Mouse (Mus musculus) 3134 (cell line): ENCODE data around the gene Irgm2.
"Not testable (repeated sequence)": the region's sequence is repeated elsewhere in the genome, so short reads cannot be mapped to it uniquely, and the experiment has no call there.

Source experiments
- DNase-seq: peaks from one replicate; pipeline ENCODE4 v3.0.0-alpha.2; 2011; ENCODE audit warnings: low spot score; ENCODE audit not compliant: insufficient read length; ENCODE audit errors: extremely low read depth

Irgm2 gene

DNA sequence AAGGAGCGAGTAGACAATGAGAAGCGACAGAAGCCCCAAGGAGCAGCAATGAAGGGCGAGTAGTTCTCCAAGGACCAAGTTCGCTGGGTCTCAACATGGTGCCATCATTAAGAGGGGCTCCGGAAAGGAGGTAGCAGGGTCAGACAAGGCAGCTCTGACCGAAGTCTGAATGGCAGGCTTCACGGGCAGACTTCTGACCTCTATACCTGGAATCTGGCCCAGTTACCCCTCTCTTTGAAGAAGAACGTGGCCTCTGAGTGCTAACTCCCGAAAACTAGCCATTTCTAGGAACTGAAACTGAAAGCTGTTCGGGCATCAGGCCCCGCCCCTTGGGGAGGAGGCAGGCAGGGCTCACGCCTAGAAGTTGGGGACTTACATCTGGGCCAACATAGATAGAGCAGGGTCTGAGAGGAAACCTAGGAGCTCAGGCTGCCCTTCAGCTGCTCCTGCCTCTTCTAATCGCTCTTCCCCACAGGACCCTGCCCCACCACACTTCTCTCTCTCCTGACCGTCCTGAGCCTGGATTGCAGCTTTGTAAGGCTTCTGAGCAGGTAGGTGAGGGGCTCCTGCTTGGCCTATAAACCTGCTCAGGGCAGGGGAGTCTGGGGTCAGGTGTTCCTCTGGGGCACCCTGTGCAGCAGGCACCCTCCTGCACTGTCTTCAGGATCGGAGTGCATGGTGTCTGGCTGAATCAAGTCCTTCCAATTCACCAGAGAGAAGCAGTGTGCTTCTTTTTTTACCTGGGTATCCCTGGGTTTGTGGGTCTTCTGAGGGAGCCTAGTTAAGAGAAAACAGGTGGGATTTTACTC, at the start of gene Irgm2, which contains the start of gene Igtp:
Gene Irgm2, plus strand, starts transcription at position 390 of the 809 bp plus-strand sequence.
Gene Igtp, plus strand, starts transcription at position 328 of the 809 bp plus-strand sequence.
- DNase-seq = peak; percentile 62

GRCm38 (mm10) chr11:58155458-58155857, 44.0 kb upstream of the Irgm2 start:
- DNase-seq = no peak

- no peak for DNase-seq
Measured at GRCm38 (mm10) chr11:58156871-58157270, 42.5 kb upstream of the Irgm2 start.

DNA sequence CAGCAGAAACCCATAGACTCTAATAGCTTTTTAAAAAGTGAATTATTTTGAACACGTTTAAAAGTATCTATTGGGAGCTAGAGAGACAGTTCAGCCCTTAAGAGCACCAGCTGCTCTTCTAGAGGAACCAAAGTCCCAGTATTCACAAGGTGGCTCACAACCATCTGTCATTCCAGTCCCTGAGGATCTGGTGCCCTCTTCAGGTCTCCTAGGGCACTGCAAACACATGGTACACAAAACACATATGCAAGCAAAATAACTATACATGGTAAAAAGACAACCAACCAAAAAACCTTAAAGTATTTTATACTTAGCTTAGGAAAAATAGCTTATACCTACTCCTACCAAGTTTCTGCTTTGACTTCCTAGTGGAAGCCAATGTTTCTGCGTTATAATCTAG, 34.3 kb upstream of the Irgm2 start:
- no peak for DNase-seq

GRCm38 (mm10) chr11:58167822-58168166, 31.6 kb upstream of the Irgm2 start:
- DNase-seq = no peak

DNA sequence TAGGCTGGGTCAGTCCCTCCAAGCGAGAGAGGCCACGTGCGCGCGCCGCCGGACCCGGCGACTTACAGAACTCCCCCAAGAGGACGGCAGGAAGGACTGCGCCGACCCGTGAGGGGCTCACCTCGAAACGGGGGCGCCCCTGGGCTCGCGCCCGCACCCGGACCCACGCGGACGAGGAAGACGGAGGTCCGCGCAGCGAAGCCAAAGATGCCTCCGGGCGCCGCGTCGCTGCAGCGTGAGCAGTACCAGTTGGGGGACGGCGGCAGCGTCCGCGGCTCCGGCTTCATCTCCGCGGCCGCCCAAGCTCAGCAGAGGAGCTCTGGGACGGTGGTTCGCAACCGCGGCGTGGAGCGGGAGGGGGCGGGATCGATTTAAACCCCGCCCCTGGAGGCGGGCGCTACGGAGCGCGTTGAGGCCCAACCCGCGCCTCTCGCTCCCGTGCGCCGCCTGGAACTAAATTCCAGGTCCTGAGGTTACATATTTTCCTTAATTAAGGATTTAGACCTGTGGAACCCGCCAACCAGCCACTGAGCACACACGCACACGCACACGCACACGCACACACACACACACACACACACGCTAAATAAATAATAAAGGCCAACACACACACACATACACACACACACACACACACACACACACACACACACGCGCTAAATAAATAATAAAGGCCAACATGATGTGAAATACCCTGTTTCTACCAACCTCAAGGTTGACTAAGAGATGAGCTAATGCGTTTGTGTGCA, 31.1 kb upstream of the Irgm2 start, which contains the start of gene Gemin5:
Gene Gemin5, minus strand, starts transcription at position 373 of the 749 bp plus-strand sequence.
- DNase-seq = peak; percentile 93

- DNase-seq = no peak
Measured at GRCm38 (mm10) chr11:58169666-58170065, 29.8 kb upstream of the Irgm2 start.

- DNase-seq = peak; percentile 94
Measured at GRCm38 (mm10) chr11:58171459-58172091, 27.8 kb upstream of the Irgm2 start, which contains the start of gene Mrpl22. TSS of gene Mrpl22 (plus strand) at chr11:58171661.

DNA sequence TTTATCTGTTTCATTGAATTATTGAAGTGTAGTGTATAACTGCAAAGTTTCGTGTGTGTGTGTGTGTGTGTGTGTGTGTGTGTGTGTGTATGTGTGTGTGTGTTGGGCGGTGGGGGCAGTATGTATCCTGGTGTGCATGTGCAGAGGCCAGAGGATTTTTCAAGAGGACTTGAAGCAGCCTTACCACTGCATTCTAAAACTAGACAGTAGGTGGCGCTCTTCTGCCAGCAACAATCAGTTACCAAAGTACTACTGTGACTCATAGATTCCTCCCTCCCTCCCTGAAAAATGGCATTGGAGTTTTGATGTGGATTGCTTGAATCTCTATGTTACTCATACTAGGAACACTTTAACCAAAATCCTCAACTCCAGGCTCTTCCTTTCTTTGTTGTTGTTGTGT, 19.9 kb upstream of the Irgm2 start:
- peak; percentile 60 for DNase-seq

- not testable (repeated sequence) for DNase-seq
Measured at GRCm38 (mm10) chr11:58179986-58180385, 19.4 kb upstream of the Irgm2 start.

DNA sequence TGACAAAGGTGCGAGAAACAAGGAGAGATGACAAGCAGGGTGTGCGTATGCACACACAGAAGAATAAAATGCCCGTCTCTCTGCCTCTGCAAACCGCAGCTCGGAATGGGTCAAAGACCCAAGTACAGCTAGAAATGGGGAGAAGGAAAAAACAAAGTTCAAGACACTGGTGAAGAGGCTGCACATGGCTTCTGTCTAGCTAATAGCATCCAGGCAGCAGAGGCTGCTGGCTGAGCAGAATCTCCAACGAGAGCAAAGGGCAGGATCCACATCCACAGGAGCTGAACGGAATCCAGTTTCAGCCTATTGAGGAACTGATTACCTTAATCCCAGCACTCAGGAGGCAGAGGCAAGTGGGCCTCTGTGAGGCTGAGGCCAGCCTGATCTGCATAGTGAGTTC, 18.7 kb upstream of the Irgm2 start:
- no peak for DNase-seq

- no peak for DNase-seq
Measured at GRCm38 (mm10) chr11:58183579-58183978, 15.8 kb upstream of the Irgm2 start.

GRCm38 (mm10) chr11:58189675-58190074, 9.7 kb upstream of the Irgm2 start:
- no peak for DNase-seq

GRCm38 (mm10) chr11:58193326-58193725, 6.1 kb upstream of the Irgm2 start:
- no peak for DNase-seq

- DNase-seq = no peak
Measured at GRCm38 (mm10) chr11:58193860-58194520, 5.4 kb upstream of the Irgm2 start.

DNA sequence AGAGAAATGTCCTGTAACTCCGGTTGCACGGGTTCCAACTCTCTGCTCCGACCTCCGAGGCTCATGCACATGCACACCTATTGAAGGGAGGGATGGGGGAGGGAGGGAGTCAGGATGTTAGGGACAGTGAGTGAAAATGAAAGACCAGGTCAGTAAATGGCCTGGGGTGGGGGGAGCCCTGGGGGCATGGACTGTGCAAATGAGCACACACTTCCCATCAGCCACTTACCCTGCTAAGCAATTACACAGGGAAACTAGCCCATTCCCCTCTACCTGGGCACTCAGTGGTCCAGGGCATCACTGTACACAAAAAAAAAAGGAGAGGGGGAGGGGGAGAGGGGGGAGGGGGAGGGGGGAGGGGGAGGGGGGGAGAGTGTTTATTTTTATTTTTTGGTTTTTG, 755 bp upstream of the Irgm2 start:
- DNase-seq = no peak

DNA sequence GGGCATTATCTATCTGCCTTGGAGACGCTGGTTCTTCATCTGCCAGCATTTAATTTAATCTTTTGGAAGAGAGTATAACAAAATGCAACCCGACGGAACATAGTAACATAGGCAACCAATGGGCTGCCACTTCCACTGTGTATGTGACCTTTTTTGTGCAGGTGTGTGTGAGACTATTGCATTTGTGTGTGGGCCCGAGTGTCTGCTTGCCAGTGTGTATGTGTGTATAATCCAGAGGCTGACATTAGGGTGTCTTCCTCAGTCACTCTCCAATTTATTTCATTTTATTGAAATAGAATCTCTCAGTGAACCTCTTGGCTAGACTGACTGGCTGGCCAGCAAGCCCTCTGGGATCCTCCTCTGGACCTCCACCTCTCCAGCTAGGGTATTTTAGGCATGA, 808 bp downstream of the Irgm2 start:
- DNase-seq = no peak

GRCm38 (mm10) chr11:58201052-58201451, 1.6 kb downstream of the Irgm2 start:
- no peak for DNase-seq

DNA sequence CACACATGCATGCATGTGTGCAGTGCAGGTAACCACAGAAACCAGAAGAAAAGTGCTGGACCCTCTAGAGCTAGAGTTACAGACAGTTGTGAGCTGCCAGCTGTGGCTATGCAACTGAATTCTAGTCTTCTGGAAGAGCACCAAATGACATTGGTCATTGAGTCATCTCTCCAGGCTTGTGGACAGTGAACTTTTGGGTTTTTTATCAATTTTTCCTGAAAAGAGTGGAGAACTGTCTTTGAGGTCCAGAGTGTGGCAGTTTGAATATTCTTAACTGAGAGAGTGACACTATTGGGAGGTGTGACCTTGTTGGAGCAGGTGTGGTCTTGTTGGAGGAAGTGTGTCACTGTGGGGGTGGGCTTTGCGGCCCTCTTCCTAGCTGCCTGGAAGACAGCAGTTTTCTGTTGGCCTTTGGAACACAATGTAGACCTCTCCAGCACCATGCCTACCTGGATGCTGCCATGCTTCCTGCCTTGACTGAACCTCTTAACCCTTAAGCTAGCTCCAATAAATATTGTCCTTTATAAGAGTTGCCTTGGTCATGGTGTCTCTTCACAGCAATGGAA, 11.0 kb downstream of the Irgm2 start:
- DNase-seq = no peak

DNA sequence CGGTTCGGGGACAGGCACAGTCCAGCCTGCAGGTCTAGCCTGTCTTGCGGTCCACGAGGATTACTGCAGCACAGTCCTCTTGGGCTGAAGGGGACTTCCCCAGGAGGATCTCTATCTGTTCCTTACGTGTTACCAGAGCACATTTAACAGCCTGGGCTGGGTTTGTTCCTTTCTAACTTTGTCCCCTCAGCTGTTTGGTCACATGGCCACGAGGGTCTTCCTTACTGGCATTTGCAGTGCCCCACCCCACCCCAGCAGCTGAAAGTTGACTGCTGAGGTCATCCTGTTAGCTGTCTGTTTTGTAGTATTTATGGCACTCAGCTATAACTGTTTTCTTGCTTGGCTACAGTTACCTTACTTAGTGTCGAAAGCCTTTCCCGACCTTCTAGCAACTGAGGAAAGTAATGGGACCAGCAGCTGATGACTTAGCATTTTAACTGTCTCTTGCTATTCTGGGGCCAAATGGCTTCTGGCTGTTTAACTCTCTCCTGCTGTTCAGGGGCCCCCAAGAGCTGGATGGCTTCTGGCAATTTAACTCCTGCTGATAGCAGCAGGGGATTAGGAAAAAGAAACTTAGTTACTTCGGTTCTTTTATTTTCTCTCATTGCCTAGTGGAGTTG, 11.8 kb downstream of the Irgm2 start:
- no peak for DNase-seq
